Mouse (Mus musculus) neural tube, embryonic 13.5 days (tissue): ENCODE measurements around the gene Arhgap33. TPM values are rescaled to one million over a fixed set of nuclear protein-coding genes. Genes with fewer than 3 reads are reported as not detected.
A peak's percentile ranks its signal among the peaks of the same experiment; 100 is the strongest.
"Not testable (repeated sequence)": the region's sequence is repeated elsewhere in the genome, so short reads cannot be mapped to it uniquely, and the experiment has no call there.

Source experiments
- ATAC-seq: fragments of 200-750 bp; cut with Nextera tagmentation; 2 replicates; pipeline ENCODE4 v1.8.0; 2017; ENCODE audit warnings: low read depth, mild to moderate bottlenecking, moderate TSS enrichment, moderate library complexity
- H3K27ac ChIP-seq: fragments of 300-500 bp; sonication (generic); replicated peaks from 2 replicates; pipeline ENCODE4 v1.5.1; 2015; ENCODE audit warnings: moderate library complexity, mild to moderate bottlenecking, inconsistent platforms
- H3K27me3 ChIP-seq: fragments of 300-500 bp; sonication (generic); 2 replicates; pipeline ENCODE4 v1.6.1; 2015; ENCODE audit warnings: mild to moderate bottlenecking, inconsistent platforms
- H3K36me3 ChIP-seq: fragments of 300-500 bp; sonication (generic); 2 replicates; pipeline ENCODE4 v1.6.1; 2015; ENCODE audit warnings: mild to moderate bottlenecking, inconsistent platforms
- H3K4me1 ChIP-seq: fragments of 300-500 bp; sonication (generic); replicated peaks from 2 replicates; pipeline ENCODE4 v1.6.1; 2015; ENCODE audit warnings: inconsistent platforms
- H3K4me2 ChIP-seq: fragments of 300-500 bp; sonication (generic); 2 replicates; pipeline ENCODE4 v1.6.1; 2015; ENCODE audit warnings: inconsistent platforms, mild to moderate bottlenecking, moderate library complexity
- H3K4me3 ChIP-seq: fragments of 300-500 bp; sonication (generic); 2 replicates; pipeline ENCODE4 v1.5.1; 2015; ENCODE audit warnings: mild to moderate bottlenecking, inconsistent platforms
- H3K9ac ChIP-seq: fragments of 300-500 bp; sonication (generic); 2 replicates; pipeline ENCODE4 v1.6.1; 2015; ENCODE audit warnings: moderate library complexity, mild to moderate bottlenecking, inconsistent platforms
- H3K9me3 ChIP-seq: fragments of 300-500 bp; sonication (generic); 2 replicates; pipeline ENCODE4 v1.6.1; 2016; ENCODE audit warnings: inconsistent platforms
- WGBS: fragments of 180-500 bp; shearing (Covaris S2); methylation state at CpG from one replicate; pipeline ENCODE4 v1.1.7; 2015; 5-methylcytosine and 5-hydroxymethylcytosine counted together
- microRNA-seq: library from miRNA; unstranded; fragments of <30 nt; microRNA quantifications from one replicate; pipeline ENCODE4, GENCODE M21; 2016
- polyA plus RNA-seq: library from polyadenylated mRNA; unstranded; fragments of >200 nt; fragmentation: Nextera tagmentation; extraction: Ambion mirVana; gene quantifications from 2 replicates; pipeline ENCODE4 v1.2.1, GENCODE M21; 2015

Arhgap33 gene
- polyA plus RNA-seq, 1 experiment from 2014 or later, result 95.2 TPM

- no peaks in the 10 kb centered on the region for H3K4me1 ChIP-seq
- ATAC-seq, result no peak
- WGBS, result 16% methylated on average over 8 of the region's 8 CpGs
- H3K4me3 ChIP-seq, result no peak overlapping the region
- peaks cover 20% of the 10 kb centered on the region for H3K27me3 ChIP-seq
- no peaks in the 10 kb centered on the region for H3K36me3 ChIP-seq
- no peak overlapping the region for H3K27ac ChIP-seq
- no peaks in the 10 kb centered on the region for H3K9me3 ChIP-seq
- H3K9ac ChIP-seq, result no peak overlapping the region
- H3K4me2 ChIP-seq, result no peak overlapping the region
Measured at GRCm38 (mm10) chr7:30484250-30484649, 50.6 kb downstream of the Arhgap33 start.

- H3K36me3 ChIP-seq, result no peaks in the 10 kb centered on the region
- 6% methylated on average over 29 of the region's 32 CpGs for WGBS
- no peaks in the 10 kb centered on the region for H3K9me3 ChIP-seq
- peaks cover 9% of the 10 kb centered on the region for H3K4me1 ChIP-seq
- no peak overlapping the region for H3K27ac ChIP-seq
- H3K9ac ChIP-seq, result peak overlapping the region; percentile 58
- ATAC-seq, result peak; percentile 57
- peaks cover 23% of the 10 kb centered on the region for H3K27me3 ChIP-seq
- peak overlapping the region; percentile 57 for H3K4me2 ChIP-seq
- peak overlapping the region; percentile 32 for H3K4me3 ChIP-seq
Measured at GRCm38 (mm10) chr7:30477415-30478381, 57.2 kb downstream of the Arhgap33 start.

GRCm38 (mm10) chr7:30476136-30476535 lies 58.7 kb downstream of the Arhgap33 start:
- not testable (repeated sequence) for H3K4me3 ChIP-seq, H3K4me2 ChIP-seq, H3K9me3 ChIP-seq, ATAC-seq, H3K27ac ChIP-seq, H3K9ac ChIP-seq, H3K4me1 ChIP-seq, H3K36me3 ChIP-seq
- 84% methylated on average over 7 of the region's 7 CpGs for WGBS
- peaks cover 12% of the 10 kb centered on the region; the same call in 1 of the 2 replicates for H3K27me3 ChIP-seq

GRCm38 (mm10) chr7:30474999-30475398 lies 59.9 kb downstream of the Arhgap33 start:
- ATAC-seq, result no peak
- Histone ChIP-seq H3K9ac (no peak overlapping the region), H3K36me3 (no peaks in the 10 kb centered on the region), H3K27me3 (peaks cover 10% of the 10 kb centered on the region; the same call in 1 of the 2 replicates), H3K9me3 (no peaks in the 10 kb centered on the region), H3K4me2 (no peak overlapping the region), H3K4me3 (no peak overlapping the region), H3K4me1 (peaks cover 9% of the 10 kb centered on the region), H3K27ac (no peak overlapping the region)
- 75% methylated on average over 4 of the region's 4 CpGs for WGBS

GRCm38 (mm10) chr7:30472411-30472810 lies 62.4 kb downstream of the Arhgap33 start:
- WGBS, result 42% methylated on average over 5 of the region's 5 CpGs

More at GRCm38 (mm10) chr7:30472411-30472810, 62.4 kb downstream of the Arhgap33 start:
- no peak overlapping the region for H3K4me3 ChIP-seq
- no peak overlapping the region for H3K4me2 ChIP-seq
- no peak overlapping the region for H3K9ac ChIP-seq
- H3K9me3 ChIP-seq, result no peaks in the 10 kb centered on the region
- H3K36me3 ChIP-seq, result no peaks in the 10 kb centered on the region
- no peak overlapping the region for H3K27ac ChIP-seq
- peaks cover 19% of the 10 kb centered on the region for H3K27me3 ChIP-seq
- peaks cover 2% of the 10 kb centered on the region for H3K4me1 ChIP-seq
- no peak for ATAC-seq

Small RNAs within 50 kb of the gene (microRNA-seq; reads per million reads assigned to microRNA genes)
- 0.74 reads per million for gene Gm38670

Other genes starting within 250 kb of the Arhgap33 start
- 103 and 113 TPM in 2 replicates for gene Clip3, start 243.3 kb downstream of the Arhgap33 start, polyA plus RNA-seq
- 120 and 123 TPM in 2 replicates for gene Alkbh6, start 226.3 kb downstream of the Arhgap33 start, polyA plus RNA-seq
- gene Syne4, start 220.3 kb downstream of the Arhgap33 start, polyA plus RNA-seq, result 19.0 and 27.3 TPM in 2 replicates
- 5.7 TPM in 1 of 2 replicates, not detected in the other for gene E130208F15Rik, start 213.3 kb downstream of the Arhgap33 start, polyA plus RNA-seq
- gene Sdhaf1, start 211.2 kb downstream of the Arhgap33 start, polyA plus RNA-seq, result 18.0 and 22.9 TPM in 2 replicates
- 10.8 and 12.7 TPM in 2 replicates for gene Lrfn3, start 172.3 kb downstream of the Arhgap33 start, polyA plus RNA-seq
- 35.3 and 40.8 TPM in 2 replicates for gene Tyrobp, start 121.3 kb downstream of the Arhgap33 start, polyA plus RNA-seq
- gene Hcst, start 115.2 kb downstream of the Arhgap33 start, polyA plus RNA-seq, result 1.0 TPM in 1 of 2 replicates, not detected in the other
- 1.9 and 2.8 TPM in 2 replicates for gene Nfkbid, start 113.3 kb downstream of the Arhgap33 start, polyA plus RNA-seq
- 528 and 571 TPM in 2 replicates for gene Aplp1, start 89.5 kb downstream of the Arhgap33 start, polyA plus RNA-seq
- 3.3 and 3.9 TPM in 2 replicates for gene Kirrel2, start 77.4 kb downstream of the Arhgap33 start, polyA plus RNA-seq
- 0.77 and 1.0 TPM in 2 replicates for gene Nphs1, start 76.7 kb downstream of the Arhgap33 start, polyA plus RNA-seq
- gene Prodh2, start 41.4 kb downstream of the Arhgap33 start, polyA plus RNA-seq, result not detected in 2 replicates
- 6.6 TPM in 2 replicates for gene Hspb6, start 17.1 kb upstream of the Arhgap33 start, polyA plus RNA-seq
- gene Proser3, start 17.2 kb upstream of the Arhgap33 start, polyA plus RNA-seq, result 6.7 and 8.6 TPM in 2 replicates
- gene Lin37, start 24.8 kb upstream of the Arhgap33 start, polyA plus RNA-seq, result 60.9 and 62.9 TPM in 2 replicates
- 92.6 and 113 TPM in 2 replicates for gene U2af1l4, start 28.2 kb upstream of the Arhgap33 start, polyA plus RNA-seq
- gene Gm49396, start 28.3 kb upstream of the Arhgap33 start, polyA plus RNA-seq, result 14.5 and 15.1 TPM in 2 replicates
- gene Psenen, start 28.6 kb upstream of the Arhgap33 start, polyA plus RNA-seq, result 126 and 147 TPM in 2 replicates
- 4.8 and 6.0 TPM in 2 replicates for gene Igflr1, start 30.4 kb upstream of the Arhgap33 start, polyA plus RNA-seq
- 9.0 and 9.9 TPM in 2 replicates for gene Kmt2b, start 53.7 kb upstream of the Arhgap33 start, polyA plus RNA-seq
- 0.36 and 0.50 TPM in 2 replicates for gene Zbtb32, start 63.8 kb upstream of the Arhgap33 start, polyA plus RNA-seq
- gene Upk1a, start 77.8 kb upstream of the Arhgap33 start, polyA plus RNA-seq, result 0.49 and 0.62 TPM in 2 replicates
- gene Cox6b1, start 91.1 kb upstream of the Arhgap33 start, polyA plus RNA-seq, result 1,295 and 1,305 TPM in 2 replicates
- gene Etv2, start 100.8 kb upstream of the Arhgap33 start, polyA plus RNA-seq, result not detected in 2 replicates
- gene Rbm42, start 115.3 kb upstream of the Arhgap33 start, polyA plus RNA-seq, result 137 and 142 TPM in 2 replicates
- gene Haus5, start 129.9 kb upstream of the Arhgap33 start, polyA plus RNA-seq, result 22.0 and 22.7 TPM in 2 replicates
- gene Pmis2, start 136.5 kb upstream of the Arhgap33 start, polyA plus RNA-seq, result not detected in 2 replicates
- gene 2200002J24Rik, start 163.9 kb upstream of the Arhgap33 start, polyA plus RNA-seq, result not detected in 2 replicates
- gene Atp4a, start 177.1 kb upstream of the Arhgap33 start, polyA plus RNA-seq, result 0.80 and 1.6 TPM in 2 replicates
- 253 and 272 TPM in 2 replicates for gene Tmem147, start 194.5 kb upstream of the Arhgap33 start, polyA plus RNA-seq
- gene Gapdhs, start 208.6 kb upstream of the Arhgap33 start, polyA plus RNA-seq, result 1.6 and 2.9 TPM in 2 replicates
- 1.2 and 2.8 TPM in 2 replicates for gene Sbsn, start 216.4 kb upstream of the Arhgap33 start, polyA plus RNA-seq
- gene Dmkn, start 228.7 kb upstream of the Arhgap33 start, polyA plus RNA-seq, result 1.0 TPM in 1 of 2 replicates, not detected in the other